Mouse (Mus musculus) CH12.LX (cell line): ENCODE measurements at regions not wholly inside any gene's neighbourhood (a gene's known extent, or its start where the extent isn't known, plus 50 kb on each side); places are given as distances from the start of the nearest gene placed in this dataset.

Experiments
- DNase-seq: peaks from one replicate; pipeline ENCODE4 v3.0.0-alpha.2; 2013; ENCODE audit errors: extremely low read depth
- H3K27ac ChIP-seq: 2 replicates; pipeline ENCODE4 v1.5.1; 2012; ENCODE audit warnings: low read depth, mild to moderate bottlenecking, control low read depth, moderate library complexity; ENCODE audit not compliant: insufficient read depth
- H3K27me3 ChIP-seq: replicated peaks from 2 replicates; pipeline ENCODE3; 2012; ENCODE audit warnings: inconsistent platforms
- H3K36me3 ChIP-seq, 2 experiments: replicated peaks in 1 of 2; 2 replicates each; pipeline versions ENCODE3 to v1.6.1; 2012; ENCODE audit warnings: inconsistent platforms in 1 of 2, low read length in 1 of 2, mild to moderate bottlenecking in 1 of 2, mixed read lengths in 1 of 2, moderate library complexity in 1 of 2; ENCODE audit not compliant: control insufficient read depth in 1 of 2, insufficient read depth in 1 of 2
- H3K4me1 ChIP-seq, 2 experiments: 2 replicates each; pipeline ENCODE4 v1.6.1; 2012; ENCODE audit warnings: inconsistent platforms in 1 of 2, moderate library complexity in 1 of 2; ENCODE audit not compliant: insufficient read depth in 2 of 2, control insufficient read depth in 1 of 2
- H3K4me2 ChIP-seq: 2 replicates; pipeline ENCODE4 v1.6.1; 2012; ENCODE audit warnings: low read depth, mild to moderate bottlenecking, control low read depth; ENCODE audit not compliant: poor library complexity, insufficient read depth, severe bottlenecking
- H3K4me3 ChIP-seq, 3 experiments: fragments of 150-350 bp in 1 of 3; sonication (generic) in 1 of 3; replicated peaks in 1 of 3; 2 replicates each; pipeline versions ENCODE3 to v1.5.1; 2011 to 2012; ENCODE audit warnings: low read depth in 2 of 3, low read length in 2 of 3, mild to moderate bottlenecking in 2 of 3, moderate library complexity in 2 of 3, control low read depth in 1 of 3, improper control_type of control experiment in 1 of 3, inconsistent platforms in 1 of 3, mixed read lengths in 1 of 3; ENCODE audit not compliant: poor library complexity in 1 of 3
- H3K79me2 ChIP-seq: replicated peaks from 2 replicates; pipeline ENCODE4 v1.6.1; 2012; ENCODE audit warnings: mild to moderate bottlenecking, moderate library complexity; ENCODE audit not compliant: control insufficient read depth, poor library complexity, insufficient read depth, severe bottlenecking; ENCODE audit errors: extremely low read depth
- H3K9ac ChIP-seq: 2 replicates; pipeline ENCODE4 v1.6.1; 2012; ENCODE audit warnings: low read depth, mild to moderate bottlenecking, control low read depth, moderate library complexity; ENCODE audit not compliant: insufficient read depth
- H3K9me3 ChIP-seq: replicated peaks from 2 replicates; pipeline ENCODE3; 2012; ENCODE audit warnings: low read length, inconsistent platforms, mixed read lengths
- CHD1 ChIP-seq: IDR thresholded peaks from 2 replicates; pipeline ENCODE4 v1.6.1; 2012; ENCODE audit warnings: low read depth, low read length, improper control_type of control experiment, inconsistent platforms
- E2F4 ChIP-seq: IDR thresholded peaks from 2 replicates; pipeline ENCODE4 v1.6.1; 2011; ENCODE audit warnings: low read depth, low read length, improper control_type of control experiment; ENCODE audit not compliant: insufficient replicate concordance
- ELF1 ChIP-seq: IDR thresholded peaks from 2 replicates; pipeline ENCODE4 v1.6.1; 2014; ENCODE audit warnings: low read depth, mild to moderate bottlenecking, inconsistent platforms, low read length, improper control_type of control experiment
- EP300 ChIP-seq: IDR thresholded peaks from 2 replicates; pipeline ENCODE4 v1.6.1; 2011; ENCODE audit warnings: low read length, improper control_type of control experiment
- ETS1 ChIP-seq: conservative IDR thresholded peaks from 2 replicates; pipeline ENCODE4 v1.6.1; 2012; ENCODE audit warnings: low read depth, mild to moderate bottlenecking, inconsistent platforms, low read length, improper control_type of control experiment, moderate library complexity
- HCFC1 ChIP-seq: IDR thresholded peaks from 2 replicates; pipeline ENCODE4 v1.6.1; 2012; ENCODE audit warnings: low read depth, mild to moderate bottlenecking, inconsistent platforms, low read length, improper control_type of control experiment
- JUN ChIP-seq: IDR thresholded peaks from 2 replicates; pipeline ENCODE4 v1.6.1; 2011; ENCODE audit warnings: low read depth, mild to moderate bottlenecking, low read length, improper control_type of control experiment, moderate library complexity; ENCODE audit not compliant: insufficient read depth
- JUND ChIP-seq: conservative IDR thresholded peaks from 2 replicates; pipeline ENCODE4 v1.6.1; 2011; ENCODE audit warnings: low read depth, low read length, improper control_type of control experiment
- MAFK ChIP-seq: IDR thresholded peaks from 2 replicates; pipeline ENCODE4 v1.6.1; 2011; ENCODE audit warnings: low read length, improper control_type of control experiment; ENCODE audit not compliant: insufficient replicate concordance
- MXI1 ChIP-seq: IDR thresholded peaks from 2 replicates; pipeline ENCODE4 v1.6.1; 2011; ENCODE audit warnings: mild to moderate bottlenecking, low read depth, low read length, improper control_type of control experiment
- MYC ChIP-seq: IDR thresholded peaks from 2 replicates; pipeline ENCODE4 v1.6.1; 2011; ENCODE audit warnings: low read depth, mild to moderate bottlenecking, improper control_type of control experiment, low read length
- PAX5 ChIP-seq: IDR thresholded peaks from 2 replicates; pipeline ENCODE4 v1.6.1; 2012; ENCODE audit warnings: low read length, inconsistent platforms, mixed read lengths
- POLR2A ChIP-seq: IDR thresholded peaks from 2 replicates; pipeline ENCODE4 v1.6.1; 2011; ENCODE audit warnings: low read depth, mild to moderate bottlenecking, improper control_type of control experiment, low read length
- SMC3 ChIP-seq: IDR thresholded peaks from 2 replicates; pipeline ENCODE4 v1.6.1; 2011; ENCODE audit warnings: low read depth, low read length, improper control_type of control experiment
- TCF12 ChIP-seq: IDR thresholded peaks from 2 replicates; pipeline ENCODE4 v1.6.1; 2014; ENCODE audit warnings: low read depth, mild to moderate bottlenecking, inconsistent platforms, low read length, improper control_type of control experiment
- USF1 ChIP-seq: IDR thresholded peaks from 2 replicates; pipeline ENCODE4 v1.6.1; 2014; ENCODE audit warnings: low read depth, mild to moderate bottlenecking, inconsistent platforms, low read length, improper control_type of control experiment
- USF2 ChIP-seq: conservative IDR thresholded peaks from 2 replicates; pipeline ENCODE4 v1.6.1; 2011; ENCODE audit warnings: low read depth, low read length, improper control_type of control experiment
- dilution Hi-C: fragments of 300-500 bp; cut with MboI; formaldehyde crosslinking; loops from 2 replicates; pipeline ENCODE4 v1.14.3; 2020; ENCODE audit warnings: low sequenced_read_pairs; ENCODE audit not compliant: extremely low pct_unique_long_range_greater_than_20kb, extremely low pct_ligation_motif_present
- in situ Hi-C: fragments of 300-500 bp; cut with MboI; formaldehyde crosslinking; loops from 3 replicates; pipeline ENCODE4 v1.14.3; 2019; ENCODE audit warnings: low sequenced_read_pairs, low pct_ligation_motif_present, low pct_unique_long_range_greater_than_20kb, mixed read lengths

GRCm38 (mm10) chr7:123896759-123897444 lies 85.8 kb upstream of the Hs3st4 start:
- Histone ChIP-seq H3K4me3 (no peak overlapping the region), H3K9me3 (peaks cover 1% of the 10 kb centered on the region), H3K27me3 (peaks cover 7% of the 10 kb centered on the region), H3K36me3 (no peaks in the 10 kb centered on the region), H3K4me1 (no peaks in the 10 kb centered on the region), H3K4me2 (no peak overlapping the region), H3K79me2 (no peaks in the 10 kb centered on the region), H3K27ac (no peak overlapping the region), H3K9ac (no peak overlapping the region)
- no peak for DNase-seq
- in situ Hi-C loops (no loop called here), dilution Hi-C loops (no loop called here)
- TF ChIP-seq SMC3 (no peak), JUND (no peak), ETS1 (no peak), USF2 (no peak)

- dilution Hi-C loops (no loop called here), in situ Hi-C loops (no loop called here)
- TF ChIP-seq JUN: no peak
- no peak for TF ChIP-seq MYC
- no peak for TF ChIP-seq PAX5
- TF ChIP-seq POLR2A: no peak
- no peak for TF ChIP-seq TCF12
- no peak for TF ChIP-seq MAFK
- TF ChIP-seq EP300: no peak
- TF ChIP-seq SMC3: no peak
- TF ChIP-seq ELF1: no peak
- TF ChIP-seq ETS1: no peak
- TF ChIP-seq USF2: no peak
- no peak for TF ChIP-seq MXI1
- TF ChIP-seq USF1: no peak
- no peak for TF ChIP-seq CHD1
- no peak for TF ChIP-seq E2F4
- no peak for TF ChIP-seq HCFC1
- DNase-seq: no peak
- H3K9me3 ChIP-seq: no peaks in the 10 kb centered on the region
- H3K27me3 ChIP-seq: peaks cover 22% of the 10 kb centered on the region
- H3K4me2 ChIP-seq: no peak overlapping the region
- no peak overlapping the region for H3K9ac ChIP-seq
- H3K79me2 ChIP-seq: no peaks in the 10 kb centered on the region
- no peak overlapping the region for H3K27ac ChIP-seq
- H3K36me3 ChIP-seq: no peaks in the 10 kb centered on the region
- H3K4me3 ChIP-seq: no peak overlapping the region
- no peaks in the 10 kb centered on the region for H3K4me1 ChIP-seq
Measured at GRCm38 (mm10) chr7:123907946-123908840, 74.5 kb upstream of the Hs3st4 start.
